Mouse (Mus musculus): ENCODE data around the gene Rhod.
"Not testable (repeated sequence)": the region's sequence is repeated elsewhere in the genome, so short reads cannot be mapped to it uniquely, and the experiment has no call there.

The Rhod gene

GRCm38 (mm10) chr19:4439161-4439801 is at the start of gene Rhod:
TSS of gene Rhod (minus strand) at chr19:4439432.
- peak; percentile 92 for DNase-seq

GRCm38 (mm10) chr19:4487877-4488276 is 48.6 kb upstream of the Rhod start:
- DNase-seq, result no peak

- no peak for DNase-seq
Measured at GRCm38 (mm10) chr19:4485006-4485405, 45.8 kb upstream of the Rhod start.

GRCm38 (mm10) chr19:4482111-4482859 is 43.1 kb upstream of the Rhod start:
- no peak for DNase-seq

- no peak for DNase-seq
Measured at GRCm38 (mm10) chr19:4481326-4481725, 42.1 kb upstream of the Rhod start.

- DNase-seq, result no peak
Measured at GRCm38 (mm10) chr19:4480041-4480440, 40.8 kb upstream of the Rhod start.

- no peak for DNase-seq
Measured at GRCm38 (mm10) chr19:4478190-4478516, 38.9 kb upstream of the Rhod start.

- peak; percentile 59 for DNase-seq
Measured at GRCm38 (mm10) chr19:4477345-4478189, 38.3 kb upstream of the Rhod start, which contains the start of gene Syt12. TSS of gene Syt12 (minus strand) at chr19:4477447.

- peak; percentile 73 for DNase-seq
Measured at GRCm38 (mm10) chr19:4476601-4477257, 37.5 kb upstream of the Rhod start.

- DNase-seq, result no peak
Measured at GRCm38 (mm10) chr19:4475224-4475925, 36.1 kb upstream of the Rhod start.

GRCm38 (mm10) chr19:4474739-4475138 is 35.5 kb upstream of the Rhod start:
- DNase-seq, result no peak

- no peak for DNase-seq
Measured at GRCm38 (mm10) chr19:4473549-4473948, 34.3 kb upstream of the Rhod start.

- DNase-seq, result no peak
Measured at GRCm38 (mm10) chr19:4468363-4468762, 29.1 kb upstream of the Rhod start.

- DNase-seq, result no peak
Measured at GRCm38 (mm10) chr19:4464666-4465065, 25.4 kb upstream of the Rhod start.

GRCm38 (mm10) chr19:4461981-4462380 is 22.7 kb upstream of the Rhod start:
- DNase-seq, result no peak

GRCm38 (mm10) chr19:4456227-4456626 is 17.0 kb upstream of the Rhod start:
- peak; percentile 78 for DNase-seq

- DNase-seq, result no peak
Measured at GRCm38 (mm10) chr19:4455071-4455800, 16.0 kb upstream of the Rhod start.

GRCm38 (mm10) chr19:4454040-4454439 is 14.8 kb upstream of the Rhod start:
- DNase-seq, result not testable (repeated sequence)

GRCm38 (mm10) chr19:4452525-4452924 is 13.3 kb upstream of the Rhod start:
- DNase-seq, result no peak

GRCm38 (mm10) chr19:4451965-4452364 is 12.7 kb upstream of the Rhod start:
- no peak for DNase-seq

GRCm38 (mm10) chr19:4451098-4451497 is 11.9 kb upstream of the Rhod start:
- no peak for DNase-seq

- DNase-seq, result no peak
Measured at GRCm38 (mm10) chr19:4450666-4451065, 11.4 kb upstream of the Rhod start.
